8 mouse cellular contexts compared by ENCODE assay signal in genomic region chr4:43927826-43928225, GRCm38 (mm10). TPM values are rescaled to one million over a fixed set of nuclear protein-coding genes. Genes with fewer than 3 reads are reported as not detected.
DNase-seq lines count a peak whose midpoint lies in the region; ATAC-seq and TF ChIP-seq lines count a peak whose summit lies in the region.

No protein-coding gene starts in this region.

- H3K4me1 ChIP-seq in liver, adult 2 months (ENCODE audit: control insufficient read depth, insufficient read depth, low read length) = peaks cover 1% of the 10 kb centered on the region; the same call in 1 of the 2 replicates
- H3K4me1 ChIP-seq in liver, embryonic 11.5 days (replicated peaks; ENCODE audit: control insufficient read depth, insufficient read depth, low read length) = no peaks in the 10 kb centered on the region
- no peaks in the 10 kb centered on the region for H3K4me1 ChIP-seq in midbrain, embryonic 13.5 days (replicated peaks)

- H3K79me2 ChIP-seq in liver, adult 2 months (ENCODE audit: control insufficient read depth, insufficient read depth, low read length) = no peaks in the 10 kb centered on the region

- no peak for ATAC-seq in liver, embryonic 11.5 days (replicated peaks; ENCODE audit: low FRiP score)
- peak; percentile 53; the same call in 1 of the 2 replicates for ATAC-seq in erythroblast, adult 5-6 weeks (replicated peaks; ENCODE audit: low FRiP score, poor library complexity, severe bottlenecking)
- no peak for ATAC-seq in midbrain, embryonic 13.5 days

- H3K9me3 ChIP-seq in liver, embryonic 11.5 days (ENCODE audit: control insufficient read depth, low read length) = no peaks in the 10 kb centered on the region
- no peaks in the 10 kb centered on the region for H3K9me3 ChIP-seq in midbrain, embryonic 13.5 days

- no peak overlapping the region for H3K4me3 ChIP-seq in liver, adult 2 months (ENCODE audit: insufficient read depth, low read depth, low read length)
- H3K4me3 ChIP-seq in liver, embryonic 11.5 days (ENCODE audit: low read depth, low read length) = no peak overlapping the region
- H3K4me3 ChIP-seq in midbrain, embryonic 13.5 days (replicated peaks) = no peak overlapping the region

- no peak overlapping the region for H3K4me2 ChIP-seq in liver, embryonic 11.5 days
- no peak overlapping the region for H3K4me2 ChIP-seq in midbrain, embryonic 13.5 days (replicated peaks)

- no peak for TF ChIP-seq POLR2A in liver, adult 2 months (IDR thresholded peaks at IDR 0.05; ENCODE audit: extremely low read depth, insufficient read depth, low read length)

- over 99% methylated on average over 3 of the region's 3 CpGs for WGBS in liver, adult 2 months
- 88% methylated on average over 3 of the region's 3 CpGs for WGBS in liver, embryonic 11.5 days
- WGBS in midbrain, embryonic 13.5 days = 97% methylated on average over 3 of the region's 3 CpGs

- H3K27me3 ChIP-seq in liver, adult 2 months (ENCODE audit: control insufficient read depth, insufficient read depth, low read length) = no peaks in the 10 kb centered on the region
- no peaks in the 10 kb centered on the region for H3K27me3 ChIP-seq in liver, embryonic 11.5 days (replicated peaks; ENCODE audit: control insufficient read depth, insufficient read depth, low read length)
- H3K27me3 ChIP-seq in splenic B cell, adult 2 months (ENCODE audit: control insufficient read depth, insufficient read depth, low read length, poor library complexity, severe bottlenecking) = no peaks in the 10 kb centered on the region
- no peaks in the 10 kb centered on the region for H3K27me3 ChIP-seq in midbrain, embryonic 13.5 days

- peak; percentile 54 for DNase-seq in adrenal gland, postnatal 14 days
- no peak for DNase-seq in adrenal gland, postnatal 25 days
- DNase-seq in liver, adult 2 months (ENCODE audit: extremely low read depth, low read depth, low spot score) = peak; percentile 7
- DNase-seq in liver, embryonic 11.5 days (ENCODE audit: low spot score) = no peak
- DNase-seq in splenic B cell, adult 2 months (ENCODE audit: low read depth, low spot score) = peak; percentile 63
- DNase-seq in urinary bladder, postnatal 25 days (ENCODE audit: low spot score) = no peak

- H3K27ac ChIP-seq in liver, adult 2 months (replicated peaks; ENCODE audit: insufficient read depth, low read depth, low read length) = no peak overlapping the region
- no peak overlapping the region for H3K27ac ChIP-seq in liver, embryonic 11.5 days (ENCODE audit: low read depth, low read length)
- no peak overlapping the region for H3K27ac ChIP-seq in midbrain, embryonic 13.5 days

- 0 out of 2 replicates have a peak, but pooled peaks have one; percentile 25 for TF ChIP-seq CTCF in liver, adult 2 months (IDR thresholded peaks at IDR 0.05; ENCODE audit: low read depth, low read length)

- H3K36me3 ChIP-seq in liver, adult 2 months (ENCODE audit: control insufficient read depth, insufficient read depth, low read length) = no peaks in the 10 kb centered on the region; the same call in 1 of the 2 replicates
- H3K36me3 ChIP-seq in liver, embryonic 11.5 days (ENCODE audit: control insufficient read depth, insufficient read depth, low read length) = peaks cover 14% of the 10 kb centered on the region
- H3K36me3 ChIP-seq in splenic B cell, adult 2 months (ENCODE audit: control insufficient read depth, insufficient read depth, low read length, poor library complexity, severe bottlenecking) = no peaks in the 10 kb centered on the region
- peaks cover 79% of the 10 kb centered on the region for H3K36me3 ChIP-seq in midbrain, embryonic 13.5 days

- no peak overlapping the region for H3K9ac ChIP-seq in liver, adult 2 months (ENCODE audit: low read depth, low read length)
- no peak overlapping the region for H3K9ac ChIP-seq in liver, embryonic 11.5 days (ENCODE audit: low read depth, low read length)
- no peak overlapping the region for H3K9ac ChIP-seq in midbrain, embryonic 13.5 days (replicated peaks)

RNA-seq across cellular contexts. Expression of gene Glipr2, which starts 29.4 kb away (rescaled TPM):
- 7.4 and 9.1 TPM in 2 replicates for total RNA-seq in adrenal gland, postnatal 14 days (2021)
- total RNA-seq in adrenal gland, postnatal 25 days (2021) = 2.4 and 3.1 TPM in 2 replicates
- 0.83 and 2.0 TPM in 2 replicates for total RNA-seq in liver, adult 2 months (2014; rRNA removed)
- 0.67 and 1.2 TPM in 2 replicates for polyA plus RNA-seq in liver, adult 2 months (2012; rRNA removed)
- 71.4 and 81.6 TPM in 2 replicates for polyA plus RNA-seq in liver, embryonic 11.5 days (2014; fragmentation: Nextera tagmentation; extraction: Ambion mirVana)
- total RNA-seq in erythroblast, adult 5-6 weeks (2015; ENCODE audit: low replicate concordance) = 10.8 and 19.2 TPM in 2 replicates
- 26.5 and 30.4 TPM in 2 replicates for total RNA-seq in erythroblast, adult 5-6 weeks (2017; ENCODE audit: low replicate concordance)
- polyA plus RNA-seq in midbrain, embryonic 13.5 days (2015; fragmentation: Nextera tagmentation; extraction: Ambion mirVana) = 33.7 and 35.3 TPM in 2 replicates

RNA-seq across cellular contexts. Expression of gene Reck, which starts 52.5 kb away (rescaled TPM):
- total RNA-seq in adrenal gland, postnatal 14 days (2021) = 14.6 and 16.6 TPM in 2 replicates
- total RNA-seq in adrenal gland, postnatal 25 days (2021) = 12.3 and 16.1 TPM in 2 replicates
- 1.9 and 2.2 TPM in 2 replicates for total RNA-seq in liver, adult 2 months (2014; rRNA removed)
- 2.4 and 2.6 TPM in 2 replicates for polyA plus RNA-seq in liver, adult 2 months (2012; rRNA removed)
- polyA plus RNA-seq in liver, embryonic 11.5 days (2014; fragmentation: Nextera tagmentation; extraction: Ambion mirVana) = 9.1 and 9.6 TPM in 2 replicates
- 1.2 and 5.4 TPM in 2 replicates for total RNA-seq in erythroblast, adult 5-6 weeks (2015; ENCODE audit: low replicate concordance)
- total RNA-seq in erythroblast, adult 5-6 weeks (2017; ENCODE audit: low replicate concordance) = 0.77 and 6.4 TPM in 2 replicates
- polyA plus RNA-seq in midbrain, embryonic 13.5 days (2015; fragmentation: Nextera tagmentation; extraction: Ambion mirVana) = 6.0 TPM in 2 replicates

RNA-seq across cellular contexts. Expression of gene Ccin, which starts 55.5 kb away (rescaled TPM):
- total RNA-seq in adrenal gland, postnatal 14 days (2021) = not detected in 2 replicates
- total RNA-seq in adrenal gland, postnatal 25 days (2021) = not detected in 2 replicates
- total RNA-seq in liver, adult 2 months (2014; rRNA removed) = not detected in 2 replicates
- not detected in 2 replicates for polyA plus RNA-seq in liver, adult 2 months (2012; rRNA removed)
- polyA plus RNA-seq in liver, embryonic 11.5 days (2014; fragmentation: Nextera tagmentation; extraction: Ambion mirVana) = not detected in 2 replicates
- total RNA-seq in erythroblast, adult 5-6 weeks (2015; ENCODE audit: low replicate concordance) = not detected in 2 replicates
- not detected in 2 replicates for total RNA-seq in erythroblast, adult 5-6 weeks (2017; ENCODE audit: low replicate concordance)
- polyA plus RNA-seq in midbrain, embryonic 13.5 days (2015; fragmentation: Nextera tagmentation; extraction: Ambion mirVana) = not detected in 2 replicates

Comparison
In these comparisons a context has a peak if more than half of its experiments do, and no peak if none do; other contexts are left out.
1. DNase-seq: peak in adrenal gland, postnatal 14 days (single experiment), liver, adult 2 months (single experiment) and splenic B cell, adult 2 months (single experiment); none in adrenal gland, postnatal 25 days (single experiment), liver, embryonic 11.5 days (single experiment) and urinary bladder, postnatal 25 days (single experiment).